Mouse (Mus musculus): ENCODE results near the gene Fgd4.

- no peak for TF ChIP-seq CTCF (IDR thresholded peaks at IDR 0.05; ENCODE audit: control insufficient read depth, insufficient read depth, insufficient read length)
- peak; percentile 48 for TF ChIP-seq MYOD1 (IDR thresholded peaks at IDR 0.05; ENCODE audit: control insufficient read depth, insufficient read length, low read depth)
- no peak for TF ChIP-seq MYOG (IDR thresholded peaks at IDR 0.05; ENCODE audit: control insufficient read depth, extremely low read depth, insufficient read length)
- TF ChIP-seq MAX (IDR thresholded peaks at IDR 0.05), result peak; percentile 34
- TF ChIP-seq CEBPB (IDR thresholded peaks at IDR 0.05; ENCODE audit: low read depth), result no peak
- TF ChIP-seq USF1 (IDR thresholded peaks at IDR 0.05; ENCODE audit: low read depth), result no peak
These were observed 40.3 kb downstream of the Fgd4 start for GRCm38 (mm10) chr16:16559878-16560531.

Data from C2C12 (cell line).